Mouse (Mus musculus) neutrophil, adult 59 days (primary cell): Measurements from ENCODE around the gene Atg2b. TPM values are rescaled to one million over a fixed set of nuclear protein-coding genes. Genes with fewer than 3 reads are reported as not detected.

Experiments used
- total RNA-seq, 2 experiments: library from RNA; stranded (reverse); gene quantifications; 1 replicate in 1 of 2; 2 replicates in 1 of 2; pipeline ENCODE4 v1.2.4; 2023

Atg2b gene
- 10 to 100 TPM; 17.0 to 17.5 TPM for total RNA-seq

DNA sequence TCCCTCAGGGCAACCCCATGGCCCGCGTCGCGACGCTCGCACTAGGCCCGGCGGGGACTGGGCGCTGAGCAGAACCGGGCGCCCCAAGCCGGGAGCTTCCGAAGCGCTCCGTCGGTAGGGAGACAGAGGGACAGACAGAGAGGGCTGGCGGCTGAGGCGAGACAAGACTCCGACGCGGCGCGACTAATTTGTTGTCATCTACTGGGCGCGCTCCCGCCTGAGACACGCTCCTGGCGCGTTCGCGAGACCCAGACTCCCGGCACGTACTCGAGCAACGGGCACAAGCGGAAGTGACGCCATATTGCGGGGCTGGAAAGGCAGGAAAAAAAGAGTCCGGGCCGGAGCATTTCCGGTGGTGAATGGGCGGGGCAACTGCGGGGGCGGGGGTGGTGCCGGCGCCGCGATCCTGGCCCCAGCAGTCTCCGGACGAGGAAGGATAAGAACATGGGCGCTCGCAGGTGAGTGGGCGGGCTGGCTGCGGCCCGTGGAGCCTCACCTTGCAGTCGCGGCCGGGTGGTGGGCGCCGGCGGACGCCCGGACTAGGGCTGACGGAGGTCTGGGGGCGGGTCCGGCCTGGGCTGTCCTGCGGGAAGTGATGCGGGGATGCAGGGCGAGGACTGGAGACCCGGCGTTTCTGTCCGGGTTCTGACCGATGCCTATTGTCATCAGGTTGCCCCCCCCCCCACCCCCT lies at the start of gene Atg2b:
TSS of gene Atg2b (minus strand) at position 211 of the 691 bp plus-strand sequence.

DNA sequence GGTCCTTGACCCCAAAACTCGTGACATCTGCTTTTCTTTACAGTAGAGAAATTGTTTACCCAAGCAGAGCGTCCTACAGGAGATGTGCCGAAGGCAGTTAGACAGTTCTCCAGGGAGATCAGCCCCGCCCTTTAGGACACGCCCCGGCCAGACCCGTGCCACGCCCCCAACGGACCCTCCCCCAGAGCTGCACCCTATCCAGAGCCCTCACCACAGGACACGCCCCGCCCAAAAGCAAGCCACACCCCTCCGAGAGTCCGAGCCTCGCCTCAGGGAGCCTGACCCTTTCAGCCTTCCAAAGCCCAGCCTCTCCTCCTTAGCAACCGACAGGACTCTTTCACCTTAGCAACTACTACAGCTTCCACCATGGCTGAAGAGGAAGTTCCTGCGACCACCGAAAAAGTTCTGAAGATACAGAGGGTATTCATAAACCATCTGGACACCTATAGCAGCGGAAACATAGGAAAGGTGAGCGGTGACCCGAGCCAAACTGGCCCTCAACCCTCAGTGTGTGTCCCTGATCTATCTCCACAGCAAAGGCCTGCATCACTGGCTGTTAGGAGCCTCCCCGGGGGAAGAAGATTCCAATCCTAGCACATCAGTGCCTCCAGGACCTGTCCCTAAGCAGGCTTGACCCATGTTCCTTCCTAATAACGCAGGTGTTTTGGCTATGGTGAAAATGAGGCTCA lies 20.9 kb upstream of the Atg2b start, which contains the start of gene Ak7:
TSS of gene Ak7 (plus strand) at position 178 of the 689 bp plus-strand sequence.

DNA sequence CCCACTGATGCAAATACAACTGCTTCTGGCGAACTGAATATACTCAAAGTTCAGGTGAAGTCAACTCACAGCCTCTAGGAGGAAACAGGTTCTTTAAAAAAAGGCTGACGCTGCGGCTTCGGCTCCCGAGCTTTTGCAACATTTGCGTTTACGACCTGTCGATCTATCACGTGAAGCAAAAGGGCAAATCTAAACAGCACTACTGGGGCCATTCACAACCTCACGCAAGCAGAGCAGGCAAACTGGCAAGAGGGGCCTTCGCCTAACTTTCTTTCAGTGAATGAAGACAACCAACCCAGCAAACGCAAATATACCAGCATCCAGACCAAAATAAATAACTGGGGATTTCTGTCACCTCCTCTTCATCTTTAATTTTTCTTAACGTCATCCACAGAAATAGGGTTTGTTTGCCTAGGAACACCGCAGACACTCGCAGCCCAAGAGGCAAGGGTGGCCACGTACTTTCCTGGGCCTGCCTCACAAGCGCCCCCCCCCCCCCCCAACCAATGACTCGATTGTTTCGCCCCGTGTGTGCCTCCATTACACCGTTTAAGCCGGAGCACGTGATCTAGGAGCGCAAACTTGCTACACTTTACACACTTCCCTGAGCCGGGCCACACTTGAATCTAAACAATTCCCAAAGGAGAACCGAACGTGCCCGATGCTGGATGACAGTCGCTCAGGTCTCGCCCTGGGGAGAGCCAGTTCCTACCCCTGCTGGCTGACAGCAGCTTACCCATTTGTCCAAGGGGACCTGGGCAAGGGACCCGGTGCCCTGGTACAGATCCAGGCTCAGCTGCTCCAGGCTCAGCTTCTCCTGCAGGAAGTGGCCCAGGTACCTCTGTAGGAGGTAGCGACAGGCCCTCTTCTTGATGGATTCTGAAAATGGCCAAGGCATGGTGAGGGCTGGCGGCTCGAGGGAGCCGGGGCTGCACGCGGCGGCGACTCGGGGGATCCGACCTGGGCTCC lies 794 bp downstream of the Atg2b start, which contains the start of gene Gskip:
TSS of gene Gskip (plus strand) at position 897 of the 969 bp plus-strand sequence.

DNA sequence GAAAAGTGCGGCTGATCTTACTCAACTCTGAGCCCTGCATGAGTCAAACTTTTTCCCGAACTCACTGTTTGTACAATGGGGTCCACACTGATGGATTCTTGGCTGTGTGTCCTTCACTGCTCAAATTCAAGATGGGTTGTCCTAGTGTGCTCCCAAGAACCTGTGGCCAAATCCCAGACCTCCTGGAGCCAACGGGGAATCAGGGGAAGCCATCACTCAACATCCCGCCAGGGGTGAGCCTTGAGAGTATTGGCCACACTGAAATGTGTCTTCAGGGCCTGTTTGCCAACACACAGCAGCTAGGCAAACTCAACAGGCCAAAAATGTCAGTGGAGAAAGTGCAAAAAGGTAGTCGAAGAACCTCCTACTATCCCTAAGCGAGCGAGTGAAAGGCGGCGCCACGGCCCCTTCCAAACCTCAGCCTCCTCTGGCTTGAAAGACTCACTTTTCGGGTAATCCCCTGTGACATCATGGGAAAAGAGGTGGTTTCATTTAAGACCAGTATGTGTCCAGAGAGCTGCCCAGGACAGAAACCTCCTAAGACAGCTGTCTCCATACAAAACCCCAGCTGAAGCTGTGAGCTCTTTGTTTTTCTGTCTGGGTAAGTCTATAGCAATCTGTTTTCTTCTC lies 82.3 kb downstream of the Atg2b start, which contains the start of gene Bdkrb1:
TSS of gene Bdkrb1 (plus strand) at position 505 of the 630 bp plus-strand sequence.

Other genes with a start within 250 kb of the Atg2b start
- gene D430019H16Rik, start 231.4 kb downstream of the Atg2b start, total RNA-seq = not detected
- gene Bdkrb2, start 122.0 kb downstream of the Atg2b start, total RNA-seq = not detected
- gene Bdkrb1, start 82.1 kb downstream of the Atg2b start, total RNA-seq = not detected
- gene Gskip, start 382 bp downstream of the Atg2b start, total RNA-seq = 10 to 100 TPM; 10.7 to 16.6 TPM
- gene Ak7, start 20.8 kb upstream of the Atg2b start, total RNA-seq = under 1 TPM in 1 of 2 experiments, not detected in 1; 0.24 TPM
- gene Papola, start 99.5 kb upstream of the Atg2b start, total RNA-seq = 100 to 1,000 TPM; 127 to 154 TPM